Mouse (Mus musculus): Measurements from ENCODE around the gene Tbr1. TPM values are rescaled to one million over a fixed set of nuclear protein-coding genes. Genes with fewer than 3 reads are reported as not detected.

Gene Tbr1
- total RNA-seq, 2 experiments from 2014 or later: 97.9 to 99.5 TPM

DNA sequence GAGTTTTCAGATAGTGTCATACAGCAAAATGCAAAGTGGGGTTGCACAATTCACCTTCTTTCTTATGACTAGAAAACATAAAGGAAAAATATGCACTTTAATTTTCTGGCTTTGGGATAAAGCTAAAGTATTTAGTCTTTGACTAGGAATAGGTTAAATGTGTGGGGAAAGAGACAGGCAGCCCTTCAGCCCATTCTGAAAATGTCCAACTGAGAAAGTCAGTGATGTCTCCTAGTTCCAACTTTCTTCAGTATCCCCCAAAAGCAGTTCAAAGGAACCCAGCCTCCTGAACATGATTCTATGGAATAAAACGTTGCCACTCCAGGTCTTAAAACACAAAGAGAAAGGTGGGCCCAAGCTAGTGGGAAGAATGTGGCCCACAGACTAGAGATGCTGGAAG, 6.7 kb downstream of the Tbr1 start:
- no peak for DNase-seq (ENCODE audit: extremely low spot score in 1 of 2, low spot score in 2 of 2)
- intact Hi-C loops (cut with DNase I): loop anchor here (5.0 kb wide), 1 partner anchor 818 kb away; no protein-coding TSS in a partner anchor

DNA sequence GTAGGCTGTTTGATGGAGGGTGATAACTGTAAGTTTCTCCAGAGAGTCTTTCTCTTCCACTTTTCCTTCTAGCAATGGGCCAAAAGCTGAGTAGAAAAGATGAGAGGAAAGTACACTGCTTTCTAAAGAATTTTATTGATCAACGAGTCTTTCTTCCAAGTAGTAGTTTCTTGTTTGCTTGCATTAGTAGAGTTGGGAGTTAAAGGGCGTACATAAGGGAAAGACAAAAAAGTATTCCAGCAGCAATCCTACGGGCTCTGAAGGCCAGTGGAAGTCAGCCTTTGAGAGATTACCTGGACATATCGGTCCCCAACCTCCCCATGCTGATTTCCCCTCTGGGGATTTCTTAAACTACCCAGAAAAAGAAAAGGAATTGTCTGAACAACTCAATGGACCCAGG, 8.0 kb downstream of the Tbr1 start:
- DNase-seq (ENCODE audit: extremely low spot score in 1 of 2, low spot score in 2 of 2): no peak
- intact Hi-C loops (cut with DNase I): loop anchor here (10.0 kb wide), 2 partner anchors 474 to 524 kb away; no protein-coding TSS in a partner anchor

DNA sequence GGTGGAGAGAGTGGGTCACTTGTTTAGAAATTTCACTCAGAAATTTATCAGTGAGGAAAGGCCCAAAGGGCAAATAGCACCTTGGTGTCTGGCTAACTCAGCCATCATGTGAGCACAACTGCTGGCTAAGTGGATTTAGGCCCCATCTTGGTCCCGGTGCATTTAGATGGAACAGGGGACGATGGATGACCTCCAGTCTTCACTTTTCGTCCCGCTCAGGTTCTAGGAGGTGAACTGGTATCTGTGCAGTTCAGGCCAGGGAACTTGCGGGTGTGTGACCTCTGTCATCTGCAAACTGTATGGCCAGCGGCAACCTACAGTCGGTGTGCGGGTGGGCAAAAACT, 8.4 kb downstream of the Tbr1 start:
- no peak for DNase-seq (ENCODE audit: extremely low spot score in 1 of 2, low spot score in 2 of 2)
- intact Hi-C loops (cut with DNase I): loop anchor here (10.0 kb wide), 2 partner anchors 474 to 524 kb away; no protein-coding TSS in a partner anchor

DNA sequence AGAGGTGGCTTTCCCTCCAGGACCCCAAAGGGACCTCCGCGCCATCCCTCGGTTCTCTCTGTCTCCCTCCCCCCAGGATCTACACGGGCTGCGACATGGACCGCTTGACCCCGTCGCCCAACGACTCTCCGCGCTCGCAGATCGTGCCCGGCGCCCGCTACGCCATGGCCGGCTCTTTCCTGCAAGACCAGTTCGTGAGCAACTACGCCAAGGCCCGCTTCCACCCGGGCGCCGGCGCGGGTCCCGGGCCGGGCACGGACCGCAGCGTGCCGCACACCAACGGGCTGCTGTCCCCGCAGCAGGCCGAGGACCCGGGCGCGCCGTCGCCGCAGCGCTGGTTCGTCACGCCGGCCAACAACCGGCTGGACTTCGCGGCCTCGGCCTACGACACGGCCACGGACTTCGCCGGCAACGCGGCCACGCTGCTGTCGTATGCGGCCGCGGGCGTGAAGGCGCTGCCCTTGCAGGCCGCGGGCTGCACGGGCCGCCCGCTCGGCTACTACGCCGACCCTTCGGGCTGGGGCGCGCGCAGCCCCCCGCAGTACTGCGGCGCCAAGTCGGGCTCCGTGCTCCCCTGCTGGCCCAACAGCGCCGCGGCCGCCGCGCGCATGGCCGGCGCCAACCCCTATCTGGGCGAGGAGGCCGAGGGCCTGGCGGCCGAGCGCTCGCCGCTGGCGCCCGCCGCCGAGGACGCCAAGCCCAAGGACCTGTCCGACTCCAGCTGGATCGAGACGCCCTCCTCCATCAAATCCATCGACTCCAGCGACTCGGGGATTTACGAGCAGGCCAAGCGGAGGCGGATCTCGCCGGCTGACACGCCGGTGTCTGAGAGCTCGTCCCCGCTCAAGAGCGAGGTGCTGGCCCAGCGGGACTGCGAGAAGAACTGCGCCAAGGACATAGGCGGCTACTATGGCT, 9.0 kb downstream of the Tbr1 start:
- peak in 1 of 2 experiments; percentile 49 for DNase-seq (ENCODE audit: extremely low spot score in 1 of 2, low spot score in 2 of 2)
- intact Hi-C loops (cut with DNase I): loop anchor here (10.0 kb wide), 2 partner anchors 473 to 523 kb away; no protein-coding TSS in a partner anchor

DNA sequence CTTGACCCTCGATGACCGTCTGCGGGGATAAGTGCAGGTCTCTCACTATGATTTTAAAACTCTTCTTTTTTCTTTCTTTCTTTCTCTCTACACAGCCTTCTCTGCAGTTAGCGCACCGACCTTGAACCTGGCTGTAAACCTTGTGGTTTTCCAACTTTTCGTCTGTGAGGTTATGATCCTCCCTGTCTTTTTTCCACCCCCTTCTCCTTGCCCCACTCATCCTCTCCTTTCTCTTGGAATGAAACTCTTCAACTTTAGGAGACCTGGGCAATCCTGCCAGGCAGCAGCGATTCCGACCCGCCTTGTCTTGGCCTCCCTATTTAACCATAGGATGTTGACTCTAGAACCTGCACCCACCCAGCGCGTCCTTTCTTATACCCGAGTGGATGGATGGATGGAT, 9.8 kb downstream of the Tbr1 start:
- intact Hi-C loops (cut with DNase I): loop anchor here (10.0 kb wide), 2 partner anchors 472 to 522 kb away; no protein-coding TSS in a partner anchor
- peak in 1 of 2 experiments; percentile 21 for DNase-seq (ENCODE audit: extremely low spot score in 1 of 2, low spot score in 2 of 2)

DNA sequence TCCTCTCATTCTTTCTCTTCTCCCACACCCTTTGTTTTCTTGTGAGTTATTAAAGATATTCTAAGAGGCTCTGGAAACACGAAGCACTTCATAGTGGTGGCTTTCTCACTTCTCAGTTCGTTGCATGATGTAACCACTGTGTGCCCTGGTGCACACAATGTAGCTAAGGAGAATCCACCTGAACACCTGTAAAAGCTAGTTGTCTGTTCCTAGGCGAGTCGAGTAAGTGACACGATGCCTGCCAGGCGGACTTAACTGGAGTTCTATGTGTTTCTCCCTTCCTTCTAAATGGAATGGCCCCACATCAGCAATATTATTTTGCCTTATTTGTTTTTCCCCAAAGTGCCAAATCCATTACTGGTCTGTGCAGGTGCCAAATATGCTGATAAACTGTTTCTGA, 10.4 kb downstream of the Tbr1 start:
- no peak for DNase-seq (ENCODE audit: extremely low spot score in 1 of 2, low spot score in 2 of 2)
- intact Hi-C loops (cut with DNase I): loop anchor here (10.0 kb wide), 2 partner anchors 472 to 522 kb away; no protein-coding TSS in a partner anchor

DNA sequence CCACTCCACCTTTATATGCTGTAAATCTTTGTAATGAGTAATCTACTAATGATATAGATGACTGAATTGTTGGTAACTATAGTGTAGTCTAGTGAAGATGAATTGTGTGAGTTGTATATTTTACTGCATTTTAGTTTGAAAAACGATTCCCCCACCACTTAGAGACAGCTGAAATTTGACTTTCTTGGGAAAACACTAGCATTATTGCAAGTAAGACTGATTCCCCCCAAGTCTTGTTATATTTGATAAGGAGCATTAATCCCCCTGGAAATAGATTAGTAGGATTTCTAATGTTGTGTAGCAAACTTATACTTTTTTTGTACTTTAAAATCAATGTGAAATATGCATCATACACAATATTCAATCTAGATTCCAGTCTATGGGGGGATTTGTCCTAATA, 10.8 kb downstream of the Tbr1 start:
- intact Hi-C loops (cut with DNase I): loop anchor here (10.0 kb wide), 2 partner anchors 471 to 521 kb away; no protein-coding TSS in a partner anchor
- DNase-seq (ENCODE audit: extremely low spot score in 1 of 2, low spot score in 2 of 2): no peak

DNA sequence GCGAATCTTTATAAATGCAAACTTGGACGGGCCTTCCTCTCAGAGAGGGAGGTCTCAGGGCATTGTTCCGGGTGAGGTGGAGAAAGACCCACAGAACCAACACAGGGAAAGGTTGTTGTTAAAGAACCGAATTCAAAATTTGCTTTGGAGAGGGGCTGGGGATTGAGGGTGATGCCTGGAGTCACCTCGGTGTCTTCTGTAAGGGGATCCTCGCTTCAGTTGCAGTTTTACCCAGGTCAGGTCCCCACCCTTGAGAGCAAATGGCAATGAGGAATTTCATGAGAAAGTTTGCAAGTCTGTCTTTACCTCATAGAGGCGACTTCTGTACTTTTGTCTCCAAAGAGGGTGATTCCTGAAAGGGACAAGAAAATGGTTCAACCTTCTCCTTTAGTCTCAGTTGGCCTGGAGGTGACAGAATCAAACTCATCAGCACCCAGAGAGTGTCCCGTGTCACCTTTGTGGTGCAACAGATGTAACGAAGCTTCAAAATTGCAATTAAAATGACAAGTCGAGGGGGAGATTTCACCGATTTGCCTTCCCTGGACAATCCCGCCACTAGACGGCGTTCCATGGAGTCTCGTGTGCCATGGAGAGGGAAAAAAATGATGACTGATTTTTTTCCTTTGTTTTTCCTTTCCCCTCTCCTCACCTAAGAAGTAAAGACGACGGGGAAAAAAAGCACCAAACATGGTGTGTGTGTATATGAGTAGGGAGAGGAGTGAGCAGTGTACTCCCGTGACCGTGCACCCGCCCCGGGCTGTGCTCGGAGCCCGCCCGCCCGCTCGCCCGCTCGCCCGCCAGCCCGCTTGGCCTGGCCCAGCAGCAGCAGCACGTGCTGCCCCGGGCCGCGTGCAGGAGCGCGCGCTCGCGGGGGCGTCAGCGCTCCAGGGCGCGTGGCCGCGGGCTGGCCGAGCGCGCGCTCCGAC, 12.1 kb downstream of the Tbr1 start:
- intact Hi-C loops (cut with DNase I): loop anchor here (2.0 to 10.0 kb wide), 4 partner anchors 152 to 644 kb away; no protein-coding TSS in a partner anchor
- DNase-seq (ENCODE audit: extremely low spot score in 1 of 2, low spot score in 2 of 2): peak in 1 of 2 experiments; percentile 60

DNA sequence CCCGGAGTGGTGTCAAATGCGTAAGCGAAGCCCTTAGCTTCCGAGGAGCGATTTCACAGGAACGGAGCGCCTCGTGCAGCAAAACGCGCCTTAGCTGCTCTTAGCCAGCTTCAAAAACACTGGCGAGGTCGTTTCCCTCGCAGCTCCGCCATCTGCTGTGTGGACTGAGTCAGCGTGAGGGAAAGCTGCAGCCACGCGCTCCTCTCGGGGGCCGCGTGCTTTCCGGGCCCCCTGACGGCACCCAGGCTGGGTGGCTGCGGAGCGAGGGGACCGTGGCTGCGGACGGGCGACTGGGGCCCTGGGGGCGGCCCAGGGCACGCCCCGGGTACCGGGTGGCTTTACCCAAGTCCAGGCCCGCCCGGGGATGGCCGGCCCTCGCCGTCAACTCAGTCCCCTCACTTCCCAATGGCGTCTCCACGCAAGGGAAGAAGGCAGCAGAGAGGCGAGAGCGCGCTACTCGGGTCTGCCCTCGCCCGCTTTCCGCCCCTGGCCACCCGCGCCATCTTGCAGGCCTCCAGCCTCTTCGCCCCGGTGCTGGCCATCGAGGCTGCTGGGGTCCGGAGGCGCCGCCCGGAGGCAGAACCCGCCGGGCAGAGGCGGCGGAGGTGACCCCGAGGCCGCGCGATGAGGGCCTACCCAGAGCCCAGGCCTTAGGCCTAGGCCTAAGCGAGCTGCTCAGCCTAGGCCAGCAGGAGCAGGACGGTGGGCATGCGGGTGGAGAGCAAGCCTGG, 13.0 kb downstream of the Tbr1 start:
- peak in 1 of 2 experiments; percentile 60 for DNase-seq (ENCODE audit: extremely low spot score in 1 of 2, low spot score in 2 of 2)
- intact Hi-C loops (cut with DNase I): loop anchor here (2.0 to 10.0 kb wide), 4 partner anchors 152 to 643 kb away; no protein-coding TSS in a partner anchor

DNA sequence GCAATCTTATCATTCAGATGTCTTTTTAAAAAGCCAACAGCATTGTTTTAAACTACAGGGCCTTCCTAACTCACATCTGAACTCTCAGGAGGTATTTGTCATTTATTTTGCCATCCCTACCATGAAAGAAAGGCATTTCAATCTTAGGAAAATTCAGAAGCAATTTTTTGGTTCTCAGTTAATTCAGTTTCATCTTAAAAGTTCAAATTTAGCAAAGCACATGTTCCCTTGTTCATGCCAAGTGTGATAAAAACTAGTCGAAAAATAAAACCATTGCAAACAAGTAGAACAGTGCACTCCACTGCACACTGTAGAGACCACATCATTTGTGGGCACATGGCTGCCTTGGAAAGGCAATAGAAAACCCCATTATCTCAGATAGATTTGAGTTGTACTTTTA, 15.5 kb downstream of the Tbr1 start:
- intact Hi-C loops (cut with DNase I): loop anchor here (5.0 to 10.0 kb wide), 3 partner anchors 149 to 517 kb away; no protein-coding TSS in a partner anchor
- DNase-seq (ENCODE audit: extremely low spot score in 1 of 2, low spot score in 2 of 2): no peak

DNA sequence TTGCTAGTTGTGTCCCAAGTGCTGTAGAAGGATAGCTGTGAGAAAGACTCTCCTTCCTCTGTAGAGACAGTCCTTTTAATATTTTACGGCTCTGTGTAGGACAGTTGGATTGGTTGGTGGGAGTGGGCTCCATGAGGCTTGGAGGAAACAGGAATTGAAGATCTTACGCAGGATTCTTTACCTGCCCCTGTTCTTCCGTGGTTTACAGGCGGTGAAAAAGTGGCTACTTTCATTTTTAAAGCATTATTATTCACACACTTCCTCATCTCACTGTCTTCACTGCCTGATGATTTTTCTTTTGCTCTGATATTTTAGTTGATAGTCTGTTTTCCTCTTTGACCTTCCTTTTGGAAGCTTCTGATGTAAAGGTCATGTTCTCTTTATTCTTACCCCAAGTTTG, 17.5 kb downstream of the Tbr1 start:
- intact Hi-C loops (cut with DNase I): no loop called here

DNA sequence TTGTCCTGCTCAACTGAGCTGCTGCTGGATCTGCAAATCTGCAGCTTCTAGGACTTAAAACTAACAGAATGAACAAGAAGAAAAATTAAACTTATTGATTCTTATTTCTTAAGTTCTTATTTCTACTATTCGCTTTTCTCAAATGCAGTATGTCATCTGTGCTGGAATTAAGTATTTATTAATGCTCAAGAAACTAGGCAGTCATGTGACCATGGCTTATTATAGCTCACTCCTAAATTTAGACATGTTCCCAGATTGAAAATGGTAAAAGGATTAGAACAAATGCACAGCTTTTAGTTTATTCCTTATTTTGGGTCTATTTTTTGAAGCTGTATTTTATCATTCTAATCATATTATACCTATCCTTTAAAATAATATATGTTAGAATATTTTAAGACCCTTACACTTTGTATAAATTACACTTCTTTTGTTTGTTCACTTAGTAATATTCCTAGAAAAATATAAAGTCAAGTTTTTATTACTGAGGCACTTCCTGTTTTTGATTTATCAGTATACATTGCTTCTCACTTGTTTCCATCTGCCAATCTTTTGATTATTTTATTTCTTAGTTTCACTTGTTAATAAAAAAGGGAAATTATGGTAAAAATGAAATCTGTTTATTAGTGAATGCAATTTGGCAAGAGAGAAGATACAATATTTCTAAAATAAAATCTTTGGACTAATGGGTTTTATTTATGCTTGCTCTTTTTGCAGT, 20.9 kb downstream of the Tbr1 start:
- no peak for DNase-seq (ENCODE audit: extremely low spot score in 1 of 2, low spot score in 2 of 2)
- intact Hi-C loops (cut with DNase I): no loop called here

More for the DNA sequence above, 17.5 kb downstream of the Tbr1 start:
- no peak for DNase-seq (ENCODE audit: extremely low spot score in 1 of 2, low spot score in 2 of 2)

DNA sequence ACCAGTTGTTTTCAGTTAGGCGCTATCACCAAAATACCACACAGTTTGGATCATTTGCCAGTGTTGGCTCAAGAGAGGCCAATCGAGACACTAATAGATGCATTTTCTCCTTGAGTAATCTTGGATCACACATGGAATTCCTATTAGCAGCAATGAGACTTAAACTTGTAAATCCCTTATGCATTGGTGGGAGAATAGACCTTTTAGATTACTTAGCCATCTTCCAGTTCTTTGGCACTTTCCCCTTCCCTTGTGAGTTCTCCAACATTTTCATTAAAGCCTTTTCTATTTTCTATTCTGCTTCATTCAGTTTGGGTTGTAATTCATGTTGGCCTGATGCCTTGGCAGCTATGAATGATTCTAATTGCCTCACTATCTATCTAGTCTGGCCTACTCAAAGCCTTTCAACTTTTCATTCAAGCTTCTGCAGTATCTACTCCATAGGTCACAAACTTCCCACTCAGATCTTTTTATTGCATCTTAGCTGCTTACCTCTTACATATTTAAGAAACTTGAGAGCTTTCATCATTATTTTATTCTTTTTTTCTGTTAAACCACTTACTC, 34.6 kb downstream of the Tbr1 start:
- intact Hi-C loops (cut with DNase I): no loop called here
- no peak for DNase-seq (ENCODE audit: extremely low spot score in 1 of 2, low spot score in 2 of 2)

Small RNA genes lying within 50 kb of the gene (microRNA-seq; reads per million reads assigned to microRNA genes)
- not detected for gene Gm22403

Other genes starting within 250 kb of the Tbr1 start
- 10 to 100 TPM; 24.2 TPM for gene Tank, start 224.3 kb upstream of the Tbr1 start, total RNA-seq (2021)
- 100 to 1,000 TPM; 119 to 131 TPM for gene Psmd14, start 91.2 kb upstream of the Tbr1 start, total RNA-seq (2021)
- gene Slc4a10, start 243.5 kb downstream of the Tbr1 start, total RNA-seq (2021): 100 to 1,000 TPM; 142 to 153 TPM

Data from left cerebral cortex, postnatal 10 days (tissue).